Mouse (Mus musculus): ENCODE data around the gene Ceacam1. TPM values are rescaled to one million over a fixed set of nuclear protein-coding genes. Genes with fewer than 3 reads are reported as not detected.
"Not testable (repeated sequence)": the region's sequence is repeated elsewhere in the genome, so short reads cannot be mapped to it uniquely, and the experiment has no call there.

Ceacam1 gene
- polyA plus RNA-seq, 1 experiment from 2014 or later = 2.4 TPM

DNA sequence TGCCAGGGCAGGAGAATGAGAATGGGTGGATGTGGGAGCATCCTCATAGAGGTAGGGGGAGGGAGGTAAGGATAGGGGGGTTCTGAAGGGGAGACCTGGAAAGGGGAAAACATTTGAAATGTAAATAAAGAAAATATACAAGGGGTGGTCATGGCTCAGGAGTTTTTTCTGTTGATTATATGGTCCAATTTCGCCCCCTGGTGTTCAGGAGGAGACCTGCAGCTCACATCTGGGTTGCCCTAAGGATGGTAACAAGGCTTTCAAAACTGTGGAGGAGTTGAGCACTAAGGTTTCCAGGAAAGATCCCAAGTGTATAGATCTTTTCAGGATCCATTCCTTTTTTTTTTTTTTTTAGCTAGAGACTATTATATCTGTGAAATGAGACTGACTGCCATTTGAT is 2.0 kb upstream of the Ceacam1 start:
- Histone ChIP-seq H3K4me3 (no peak overlapping the region), H3K27me3 (replicated peaks) (no peaks in the 10 kb centered on the region), H3K4me2 (no peak overlapping the region), H3K9me3 (replicated peaks) (no peaks in the 10 kb centered on the region), H3K27ac (ENCODE audit: poor library complexity, severe bottlenecking) (no peak overlapping the region), H3K4me1 (replicated peaks) (no peaks in the 10 kb centered on the region), H3K36me3 (no peaks in the 10 kb centered on the region), H3K9ac (no peak overlapping the region)
- no peak for ATAC-seq (ENCODE audit: insufficient number of reproducible peaks, low FRiP score)
- 0% methylated on average over 1 of the region's 1 CpGs for WGBS

- not testable (repeated sequence) for H3K4me1 ChIP-seq (replicated peaks); H3K9me3 ChIP-seq (replicated peaks); H3K4me3 ChIP-seq; H3K4me2 ChIP-seq; H3K9ac ChIP-seq; H3K27me3 ChIP-seq (replicated peaks); H3K36me3 ChIP-seq
- ATAC-seq (ENCODE audit: insufficient number of reproducible peaks, low FRiP score) = 0 out of 2 replicates have a peak, but pooled peaks have one; percentile 8
- 32% methylated on average over 2 of the region's 2 CpGs for WGBS
- 0 out of 2 replicates have a peak overlapping the region, but pooled peaks have one; percentile 28 for H3K27ac ChIP-seq (ENCODE audit: poor library complexity, severe bottlenecking)
These were observed 320 bp upstream of the Ceacam1 start for GRCm38 (mm10) chr7:25477752-25478093.

DNA sequence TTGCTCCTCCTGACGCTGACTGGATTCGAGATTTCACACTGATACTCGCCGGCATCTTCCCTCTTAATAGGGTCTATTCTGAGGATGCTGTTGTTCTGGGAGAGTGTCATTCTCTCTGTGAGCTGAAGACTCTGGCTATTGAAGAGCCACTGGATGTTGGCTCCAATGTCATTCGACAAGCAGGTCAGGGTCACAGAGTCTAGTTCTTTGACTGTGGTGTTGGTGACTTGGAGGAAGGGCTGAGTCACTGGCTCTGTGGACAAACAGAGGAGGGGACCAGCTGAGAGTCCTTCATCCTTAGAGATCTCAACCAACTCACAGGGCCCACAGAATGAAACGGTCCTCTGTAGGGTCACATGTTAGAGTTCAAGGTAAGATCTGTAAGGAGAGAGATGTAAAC is 5.6 kb downstream of the Ceacam1 start:
- H3K27ac ChIP-seq (ENCODE audit: poor library complexity, severe bottlenecking); H3K4me2 ChIP-seq; H3K9ac ChIP-seq; H3K9me3 ChIP-seq (replicated peaks); H3K4me1 ChIP-seq (replicated peaks); H3K27me3 ChIP-seq (replicated peaks); H3K4me3 ChIP-seq; ATAC-seq (ENCODE audit: insufficient number of reproducible peaks, low FRiP score); H3K36me3 ChIP-seq: not testable (repeated sequence)
- 76% methylated on average over 6 of the region's 6 CpGs for WGBS

- not testable (repeated sequence) for ATAC-seq (ENCODE audit: insufficient number of reproducible peaks, low FRiP score); H3K27ac ChIP-seq (ENCODE audit: poor library complexity, severe bottlenecking)
- 59% methylated on average over 3 of the region's 3 CpGs for WGBS
These were observed 11.8 kb downstream of the Ceacam1 start for GRCm38 (mm10) chr7:25465586-25465985.

GRCm38 (mm10) chr7:25465010-25465409 is 12.4 kb downstream of the Ceacam1 start:
- no peak overlapping the region for H3K27ac ChIP-seq (ENCODE audit: poor library complexity, severe bottlenecking)
- no peaks in the 10 kb centered on the region for H3K27me3 ChIP-seq (replicated peaks)
- ATAC-seq (ENCODE audit: insufficient number of reproducible peaks, low FRiP score) = no peak
- H3K9ac ChIP-seq = no peak overlapping the region
- H3K9me3 ChIP-seq (replicated peaks) = no peaks in the 10 kb centered on the region
- H3K4me1 ChIP-seq (replicated peaks) = no peaks in the 10 kb centered on the region
- H3K36me3 ChIP-seq = no peaks in the 10 kb centered on the region
- H3K4me3 ChIP-seq = no peak overlapping the region
- H3K4me2 ChIP-seq = no peak overlapping the region
- 46% methylated on average over 1 of the region's 1 CpGs for WGBS

More at GRCm38 (mm10) chr7:25465586-25465985, 11.8 kb downstream of the Ceacam1 start:
- H3K4me3 ChIP-seq; H3K27me3 ChIP-seq (replicated peaks); H3K4me1 ChIP-seq (replicated peaks); H3K36me3 ChIP-seq; H3K9ac ChIP-seq; H3K9me3 ChIP-seq (replicated peaks); H3K4me2 ChIP-seq: not testable (repeated sequence)

DNA sequence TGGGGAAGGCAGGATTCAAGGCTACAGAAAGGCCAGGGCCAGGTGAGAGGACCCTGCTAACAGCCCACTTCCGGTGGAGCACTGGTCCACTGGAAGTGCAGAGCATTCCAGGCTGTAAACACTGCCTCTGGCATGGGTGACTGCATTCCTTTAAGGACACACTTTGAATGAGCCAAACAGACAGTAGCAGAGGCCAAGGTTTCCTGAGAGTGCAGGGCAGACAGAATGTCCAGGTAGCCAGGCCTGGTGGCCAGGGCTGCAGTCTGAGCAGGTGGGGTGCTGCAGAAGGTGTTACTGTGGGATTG is 15.4 kb downstream of the Ceacam1 start:
- not testable (repeated sequence) for H3K36me3 ChIP-seq; H3K27me3 ChIP-seq (replicated peaks); H3K4me3 ChIP-seq; H3K9ac ChIP-seq; H3K4me1 ChIP-seq (replicated peaks); H3K9me3 ChIP-seq (replicated peaks); ATAC-seq (ENCODE audit: insufficient number of reproducible peaks, low FRiP score); H3K4me2 ChIP-seq; H3K27ac ChIP-seq (ENCODE audit: poor library complexity, severe bottlenecking)
- WGBS = no CpG with 5 or more reads among the region's 1 CpGs

DNA sequence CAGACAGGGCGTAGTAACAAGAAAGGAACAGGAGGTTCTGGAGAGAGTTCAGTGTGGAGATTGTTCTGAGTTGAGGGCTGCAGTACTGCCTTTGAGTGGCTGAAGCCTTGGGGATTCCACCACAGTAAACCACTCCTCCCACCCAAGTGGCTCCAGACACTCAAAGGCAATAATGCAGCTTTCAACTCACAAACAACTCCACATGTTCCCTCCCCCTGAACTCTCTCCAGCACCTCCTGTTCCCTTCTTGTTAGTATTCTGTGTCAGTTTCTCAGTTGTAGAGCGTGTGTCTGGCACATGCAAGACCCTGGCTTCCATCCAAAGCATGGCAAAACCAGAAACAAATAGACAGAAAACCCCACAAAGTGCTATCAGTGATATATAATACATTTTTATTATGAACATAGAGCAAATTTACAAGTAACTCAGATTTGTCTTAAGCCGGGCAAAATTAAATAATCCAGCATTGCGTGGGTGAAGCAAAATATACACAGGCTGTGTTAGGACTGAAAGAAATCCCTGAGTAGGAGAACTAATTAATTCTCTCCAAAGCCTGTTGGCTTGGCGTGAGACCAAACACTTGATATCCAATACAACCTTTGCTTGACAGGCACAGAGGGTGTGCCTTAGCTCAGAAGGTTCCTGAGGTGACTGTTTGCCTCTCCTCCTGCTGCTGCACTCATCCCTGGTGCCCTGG is 15.9 kb downstream of the Ceacam1 start:
- H3K9ac ChIP-seq; H3K4me1 ChIP-seq (replicated peaks); H3K4me3 ChIP-seq; H3K4me2 ChIP-seq; H3K9me3 ChIP-seq (replicated peaks); H3K36me3 ChIP-seq; H3K27ac ChIP-seq (ENCODE audit: poor library complexity, severe bottlenecking); H3K27me3 ChIP-seq (replicated peaks); ATAC-seq (ENCODE audit: insufficient number of reproducible peaks, low FRiP score): not testable (repeated sequence)
- WGBS = 77% methylated on average over 4 of the region's 5 CpGs

- no peaks in the 10 kb centered on the region for H3K27me3 ChIP-seq (replicated peaks)
- H3K4me1 ChIP-seq (replicated peaks) = 0 out of 2 replicates have a peak, but pooled peaks cover 3% of the 10 kb centered on the region
- H3K36me3 ChIP-seq = no peaks in the 10 kb centered on the region
- no peak overlapping the region for H3K9ac ChIP-seq
- no peak for ATAC-seq (ENCODE audit: insufficient number of reproducible peaks, low FRiP score)
- WGBS = 86% methylated on average over 3 of the region's 3 CpGs
- H3K9me3 ChIP-seq (replicated peaks) = no peaks in the 10 kb centered on the region
- no peak overlapping the region for H3K4me2 ChIP-seq
- no peak overlapping the region for H3K4me3 ChIP-seq
- no peak overlapping the region for H3K27ac ChIP-seq (ENCODE audit: poor library complexity, severe bottlenecking)
These were observed 25.3 kb downstream of the Ceacam1 start for GRCm38 (mm10) chr7:25452103-25452502.

DNA sequence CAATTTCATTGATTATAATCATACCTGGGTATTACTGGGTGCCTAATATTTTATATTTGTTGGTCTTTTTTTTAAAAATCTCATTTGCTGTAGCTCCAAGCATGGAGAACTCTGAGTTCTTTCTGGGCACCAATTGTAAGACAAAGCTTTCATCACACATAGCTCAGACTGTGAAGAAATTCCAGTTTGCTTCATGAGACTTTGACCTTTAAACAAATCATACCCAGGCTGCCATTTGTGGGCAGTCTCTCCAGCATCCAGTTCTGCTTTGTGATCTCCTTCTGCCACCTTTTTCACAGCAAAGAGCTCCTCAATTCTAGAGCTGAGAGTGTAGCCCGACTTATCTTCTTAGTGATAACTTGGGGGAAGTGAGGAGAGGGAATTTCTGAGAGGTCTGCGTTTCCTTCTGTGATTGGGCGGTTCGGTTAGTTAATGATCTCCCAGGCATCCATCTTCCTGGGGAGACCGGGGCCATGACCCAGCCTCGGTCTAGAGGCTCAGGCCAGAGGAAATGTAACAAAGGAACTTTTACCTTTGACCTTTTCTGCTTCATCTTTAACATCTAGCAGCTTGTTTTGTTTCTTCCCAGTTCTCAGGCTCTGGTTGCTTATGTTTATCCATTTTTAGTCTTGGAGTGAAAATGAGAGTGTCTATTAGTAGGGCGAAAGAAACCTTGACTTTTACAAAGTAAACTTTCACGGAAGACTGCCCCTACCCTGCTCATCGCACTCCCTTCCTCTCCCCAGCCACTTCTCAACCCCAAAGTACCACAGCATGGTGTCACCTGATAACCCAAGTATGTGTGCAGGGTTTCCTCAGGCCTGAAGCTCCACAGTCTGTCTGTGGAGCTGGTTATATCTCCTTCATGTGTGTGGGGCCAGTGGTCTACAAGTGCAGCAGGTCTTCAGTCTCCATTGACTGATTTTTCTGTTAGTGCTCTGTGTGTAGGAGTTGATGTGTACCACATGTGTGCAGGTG is 27.2 kb downstream of the Ceacam1 start:
- WGBS = 26% methylated on average over 9 of the region's 9 CpGs

DNA sequence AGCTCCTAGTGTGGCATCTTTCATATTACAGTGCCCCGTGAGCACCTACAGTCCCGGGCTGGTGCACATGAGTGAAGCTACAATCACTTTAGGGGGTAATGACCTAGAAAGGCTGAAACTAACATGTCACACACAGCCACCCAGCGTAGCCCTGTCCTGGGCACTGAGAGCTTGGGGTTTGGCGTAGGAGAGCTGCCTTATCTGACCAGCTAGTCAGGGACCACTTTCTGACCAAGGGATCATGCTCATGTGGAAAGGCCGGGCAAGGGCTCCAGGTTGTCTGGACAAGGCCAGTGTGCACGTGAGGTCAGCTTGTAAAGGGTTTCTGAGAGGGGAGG is 36.6 kb downstream of the Ceacam1 start:
- no peak overlapping the region for H3K9ac ChIP-seq
- 74% methylated on average over 6 of the region's 6 CpGs for WGBS
- no peak for ATAC-seq (ENCODE audit: insufficient number of reproducible peaks, low FRiP score)
- H3K4me1 ChIP-seq (replicated peaks) = no peaks in the 10 kb centered on the region
- no peak overlapping the region for H3K4me2 ChIP-seq
- no peak overlapping the region for H3K27ac ChIP-seq (ENCODE audit: poor library complexity, severe bottlenecking)
- H3K9me3 ChIP-seq (replicated peaks) = no peaks in the 10 kb centered on the region
- H3K36me3 ChIP-seq = no peaks in the 10 kb centered on the region
- H3K4me3 ChIP-seq = no peak overlapping the region
- no peaks in the 10 kb centered on the region for H3K27me3 ChIP-seq (replicated peaks)

More for the DNA sequence above, 27.2 kb downstream of the Ceacam1 start:
- Histone ChIP-seq H3K4me2 (no peak overlapping the region), H3K27me3 (replicated peaks) (no peaks in the 10 kb centered on the region), H3K4me1 (replicated peaks) (0 out of 2 replicates have a peak, but pooled peaks cover 3% of the 10 kb centered on the region), H3K9me3 (replicated peaks) (no peaks in the 10 kb centered on the region), H3K4me3 (no peak overlapping the region), H3K9ac (no peak overlapping the region), H3K27ac (ENCODE audit: poor library complexity, severe bottlenecking) (no peak overlapping the region), H3K36me3 (no peaks in the 10 kb centered on the region)
- ATAC-seq (ENCODE audit: insufficient number of reproducible peaks, low FRiP score) = no peak

- no peak; the same call in 1 of the 2 replicates for ATAC-seq (ENCODE audit: insufficient number of reproducible peaks, low FRiP score)
- 73% methylated on average over 9 of the region's 9 CpGs for WGBS
- H3K4me2 ChIP-seq = no peak overlapping the region
- H3K27ac ChIP-seq (ENCODE audit: poor library complexity, severe bottlenecking) = no peak overlapping the region
- no peaks in the 10 kb centered on the region for H3K4me1 ChIP-seq (replicated peaks)
- no peaks in the 10 kb centered on the region for H3K9me3 ChIP-seq (replicated peaks)
- no peak overlapping the region for H3K9ac ChIP-seq
- no peaks in the 10 kb centered on the region for H3K36me3 ChIP-seq
- no peaks in the 10 kb centered on the region for H3K27me3 ChIP-seq (replicated peaks)
- H3K4me3 ChIP-seq = no peak overlapping the region
These were observed 37.2 kb downstream of the Ceacam1 start for GRCm38 (mm10) chr7:25439978-25440815.

Measured in heart, embryonic 12.5 days (tissue).